Mouse (Mus musculus) heart, adult 2 months (tissue): ENCODE measurements around the gene Gcnt2. TPM values are rescaled to one million over a fixed set of nuclear protein-coding genes. Genes with fewer than 3 reads are reported as not detected.

Source experiments
- DNase-seq, 2 experiments: peaks; one replicate each; pipeline ENCODE4 v3.0.0; 2021
- H3K27ac ChIP-seq: fragments of 200-600 bp; 2 replicates; pipeline ENCODE4 v1.8.1; 2022
- H3K27me3 ChIP-seq: fragments of 200-500 bp; 2 replicates; pipeline ENCODE4 v1.6.1; 2012; ENCODE audit warnings: mild to moderate bottlenecking, low read length, inconsistent platforms, mixed read lengths; ENCODE audit not compliant: control insufficient read depth, insufficient read depth
- H3K36me3 ChIP-seq: fragments of 200-500 bp; 2 replicates; pipeline ENCODE4 v1.6.1; 2012; ENCODE audit warnings: low read length, inconsistent platforms; ENCODE audit not compliant: control insufficient read depth, insufficient read depth
- H3K4me1 ChIP-seq: fragments of 200-500 bp; 2 replicates; pipeline ENCODE4 v1.6.1; 2011; ENCODE audit warnings: low read length; ENCODE audit not compliant: control insufficient read depth, insufficient read depth
- H3K4me3 ChIP-seq: fragments of 200-600 bp; 2 replicates; pipeline ENCODE4 v1.8.1; 2022
- H3K79me2 ChIP-seq: fragments of 200-500 bp; replicated peaks from 2 replicates; pipeline ENCODE4 v1.6.1; 2012; ENCODE audit warnings: mild to moderate bottlenecking, inconsistent platforms, low read length, moderate library complexity, mixed read lengths; ENCODE audit not compliant: control insufficient read depth, insufficient read depth
- H3K9ac ChIP-seq: fragments of 200-500 bp; 2 replicates; pipeline ENCODE4 v1.6.1; 2012; ENCODE audit warnings: low read depth, mild to moderate bottlenecking, control low read depth, inconsistent platforms, low read length, mixed read lengths
- CTCF ChIP-seq: fragments of 200-600 bp; IDR thresholded peaks from 2 replicates; pipeline ENCODE4 v1.8.1; 2022; ENCODE audit warnings: antibody characterized with exemption, mild to moderate bottlenecking, moderate library complexity
- EP300 ChIP-seq: fragments of 200-500 bp; IDR thresholded peaks from 2 replicates; pipeline ENCODE4 v1.6.1; 2011; ENCODE audit warnings: low read depth, low read length, control low read depth; ENCODE audit not compliant: insufficient read depth
- POLR2A ChIP-seq: fragments of 200-500 bp; IDR thresholded peaks from 2 replicates; pipeline ENCODE4 v1.6.1; 2011; ENCODE audit warnings: mild to moderate bottlenecking, low read depth, low read length, control low read depth; ENCODE audit not compliant: insufficient read depth
- WGBS: fragments of 180-500 bp; shearing (Covaris S2); methylation state at CpG from one replicate; pipeline ENCODE4 v1.1.7; 2018; 5-methylcytosine and 5-hydroxymethylcytosine counted together
- intact Hi-C: fragments of 180-260 bp; cut with DNase I; formaldehyde crosslinking; loops from one replicate; pipeline ENCODE4 v1.15.1; 2025
- polyA plus RNA-seq: library from polyadenylated mRNA; depleted of rRNA; stranded (reverse); fragments of >200 nt; gene quantifications from 2 replicates; pipeline ENCODE4 v1.2.3, GENCODE M21; 2012
- total RNA-seq, 2 experiments: library from RNA; stranded (reverse); gene quantifications; 2 replicates each; pipeline ENCODE4 v1.2.3; 2021

Gcnt2 gene
- total and polyA plus RNA-seq, 3 experiments: 2.7 to 10.4 (median 8.5) TPM

DNA sequence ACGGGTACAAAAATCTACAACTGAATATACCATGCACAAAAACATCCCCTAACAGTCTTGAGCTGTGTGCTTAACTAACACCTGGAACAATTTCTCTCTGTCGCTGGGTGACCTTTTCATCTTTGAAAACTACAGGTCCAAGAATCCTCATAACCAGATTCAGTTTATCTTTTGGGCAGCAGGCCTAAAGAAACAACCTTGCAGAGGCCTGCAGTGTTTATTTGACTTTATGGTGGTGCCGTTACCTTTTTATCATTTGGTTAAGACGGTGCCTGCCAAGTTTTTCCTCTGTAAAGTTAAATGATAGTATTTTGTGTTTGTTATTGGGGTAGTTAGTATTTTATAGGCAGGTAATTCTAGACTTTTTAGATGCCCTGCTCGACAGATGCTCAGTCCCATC, 15.9 kb downstream of the Gcnt2 start:
- H3K4me1 ChIP-seq: no peaks in the 10 kb centered on the region
- 67% methylated on average over 5 of the region's 5 CpGs for WGBS
- intact Hi-C loops: no loop called here
- H3K4me3 ChIP-seq: no peak overlapping the region
- H3K36me3 ChIP-seq: no peaks in the 10 kb centered on the region
- no peak for DNase-seq
- H3K27ac ChIP-seq: no peak overlapping the region
- TF ChIP-seq CTCF: no peak
- no peak for TF ChIP-seq POLR2A
- TF ChIP-seq EP300: no peak
- H3K27me3 ChIP-seq: no peaks in the 10 kb centered on the region
- no peak overlapping the region for H3K9ac ChIP-seq
- H3K79me2 ChIP-seq: no peaks in the 10 kb centered on the region

GRCm38 (mm10) chr13:40877589-40877988, 18.0 kb downstream of the Gcnt2 start:
- intact Hi-C loops: no loop called here
- DNase-seq: no peak
- WGBS: 82% methylated on average over 4 of the region's 4 CpGs
- no peak for TF ChIP-seq EP300
- TF ChIP-seq POLR2A: no peak
- TF ChIP-seq CTCF: no peak
- Histone ChIP-seq H3K9ac (no peak overlapping the region), H3K27ac (no peak overlapping the region), H3K4me3 (no peak overlapping the region), H3K36me3 (no peaks in the 10 kb centered on the region), H3K79me2 (no peaks in the 10 kb centered on the region), H3K4me1 (no peaks in the 10 kb centered on the region), H3K27me3 (no peaks in the 10 kb centered on the region)

DNA sequence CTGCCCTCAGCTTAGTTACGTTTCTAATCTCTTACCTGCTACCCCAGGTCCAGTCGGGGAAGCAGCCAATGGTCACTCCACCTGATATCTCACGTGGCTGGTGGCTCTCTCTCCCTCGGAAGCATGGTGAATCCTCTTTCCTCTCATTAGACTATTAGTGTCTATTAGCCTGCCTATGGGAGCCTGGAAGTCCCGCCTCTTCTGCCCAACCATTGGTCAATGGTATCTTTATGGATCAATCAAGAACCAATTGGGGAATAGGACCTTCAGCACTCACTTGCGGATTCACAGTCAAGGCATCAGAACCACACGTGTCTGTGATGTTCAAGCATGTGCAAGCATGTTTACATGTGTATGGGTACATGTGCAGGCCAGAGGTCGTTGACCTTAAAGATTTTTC, 21.0 kb downstream of the Gcnt2 start:
- no peak for DNase-seq
- H3K27ac ChIP-seq: no peak overlapping the region
- H3K4me1 ChIP-seq: no peaks in the 10 kb centered on the region
- WGBS: 81% methylated on average over 8 of the region's 8 CpGs
- H3K36me3 ChIP-seq: no peaks in the 10 kb centered on the region
- intact Hi-C loops: no loop called here
- H3K9ac ChIP-seq: no peak overlapping the region
- TF ChIP-seq EP300: no peak
- no peak for TF ChIP-seq CTCF
- no peak for TF ChIP-seq POLR2A
- H3K4me3 ChIP-seq: no peak overlapping the region
- no peaks in the 10 kb centered on the region for H3K27me3 ChIP-seq
- H3K79me2 ChIP-seq: no peaks in the 10 kb centered on the region

DNA sequence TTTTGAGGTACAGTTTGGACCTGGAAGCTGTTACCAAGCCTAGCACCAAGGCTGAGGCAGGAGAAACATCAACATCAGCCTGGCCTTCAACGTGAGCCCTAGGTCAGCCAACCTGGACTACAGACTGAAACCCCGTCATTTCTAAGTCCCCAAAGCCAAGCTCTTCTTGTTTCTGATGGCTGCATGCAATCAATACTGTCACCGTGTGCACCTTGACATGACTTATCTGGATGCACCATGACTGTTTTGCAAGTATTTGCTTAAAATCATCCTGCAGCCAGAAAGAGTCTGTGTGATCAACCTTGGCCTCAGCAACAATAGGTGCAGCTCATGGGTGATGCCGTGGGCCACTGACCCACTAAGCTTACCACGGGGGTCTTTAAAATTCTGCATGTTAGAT, 23.1 kb downstream of the Gcnt2 start:
- TF ChIP-seq POLR2A (no peak), CTCF (no peak), EP300 (no peak)
- WGBS: 87% methylated on average over 5 of the region's 5 CpGs
- intact Hi-C loops: no loop called here
- H3K4me1 ChIP-seq: no peaks in the 10 kb centered on the region
- H3K9ac ChIP-seq: no peak overlapping the region
- H3K4me3 ChIP-seq: no peak overlapping the region
- no peaks in the 10 kb centered on the region for H3K36me3 ChIP-seq
- H3K79me2 ChIP-seq: no peaks in the 10 kb centered on the region
- DNase-seq: no peak
- no peaks in the 10 kb centered on the region for H3K27me3 ChIP-seq
- H3K27ac ChIP-seq: no peak overlapping the region

DNA sequence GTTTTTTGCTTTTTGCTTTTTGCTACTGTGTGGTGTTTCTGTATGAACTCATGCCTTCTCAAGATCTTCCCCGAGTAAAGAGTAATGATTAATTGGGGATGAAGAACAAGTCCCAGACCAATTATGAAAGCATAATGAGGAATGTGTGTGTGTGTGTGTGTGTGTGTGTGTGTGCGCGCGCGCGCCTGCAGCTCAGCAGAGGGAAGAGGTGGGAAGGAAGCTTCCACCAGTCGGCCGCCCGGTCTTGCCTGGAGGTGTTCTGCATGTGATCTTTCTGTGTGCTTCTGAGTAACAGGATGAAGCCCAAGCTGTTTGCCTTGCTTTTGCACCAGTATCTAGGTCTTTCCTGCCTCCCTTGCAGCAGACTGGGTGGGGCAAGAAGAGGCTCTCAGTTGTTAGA, 24.3 kb downstream of the Gcnt2 start:
- Histone ChIP-seq H3K9ac (no peak overlapping the region), H3K79me2 (no peaks in the 10 kb centered on the region), H3K4me3 (no peak overlapping the region), H3K27me3 (no peaks in the 10 kb centered on the region), H3K4me1 (peaks cover 1% of the 10 kb centered on the region; the same call in 1 of the 2 replicates), H3K27ac (no peak overlapping the region), H3K36me3 (no peaks in the 10 kb centered on the region)
- intact Hi-C loops: no loop called here
- TF ChIP-seq POLR2A (no peak), CTCF (no peak), EP300 (no peak)
- WGBS: 88% methylated on average over 9 of the region's 9 CpGs
- no peak for DNase-seq

GRCm38 (mm10) chr13:40884878-40885277, 25.3 kb downstream of the Gcnt2 start:
- Histone ChIP-seq H3K4me3 (no peak overlapping the region), H3K36me3 (no peaks in the 10 kb centered on the region), H3K9ac (no peak overlapping the region), H3K27me3 (no peaks in the 10 kb centered on the region), H3K27ac (no peak overlapping the region), H3K4me1 (peaks cover 1% of the 10 kb centered on the region; the same call in 1 of the 2 replicates), H3K79me2 (no peaks in the 10 kb centered on the region)
- intact Hi-C loops: no loop called here
- WGBS: 84% methylated on average over 5 of the region's 5 CpGs
- DNase-seq: no peak
- no peak for TF ChIP-seq CTCF
- TF ChIP-seq POLR2A: no peak
- TF ChIP-seq EP300: no peak
